Mouse (Mus musculus): ENCODE measurements around the gene Usp10.

Gene Usp10

GRCm38 (mm10) chr8:119909944-119910546 is at the start of gene Usp10:
Usp10 (plus strand) TSS chr8:119910360.
- DNase-seq (ENCODE audit: low read depth, low spot score), result peak; percentile 67

GRCm38 (mm10) chr8:119861706-119862389 is 48.3 kb upstream of the Usp10 start, which contains the start of gene Klhl36:
Klhl36 (plus strand) TSS chr8:119862266.
- DNase-seq (ENCODE audit: low read depth, low spot score), result peak; percentile 97

- DNase-seq (ENCODE audit: low read depth, low spot score), result no peak
Measured at GRCm38 (mm10) chr8:119862390-119862734, 47.8 kb upstream of the Usp10 start.

GRCm38 (mm10) chr8:119862749-119863148 is 47.4 kb upstream of the Usp10 start:
- DNase-seq (ENCODE audit: low read depth, low spot score), result no peak

GRCm38 (mm10) chr8:119869616-119870015 is 40.5 kb upstream of the Usp10 start:
- peak; percentile 92 for DNase-seq (ENCODE audit: low read depth, low spot score)

GRCm38 (mm10) chr8:119873181-119873580 is 37.0 kb upstream of the Usp10 start:
- DNase-seq (ENCODE audit: low read depth, low spot score), result no peak

GRCm38 (mm10) chr8:119881301-119881700 is 28.9 kb upstream of the Usp10 start:
- DNase-seq (ENCODE audit: low read depth, low spot score), result no peak

GRCm38 (mm10) chr8:119881917-119882316 is 28.2 kb upstream of the Usp10 start:
- no peak for DNase-seq (ENCODE audit: low read depth, low spot score)

- no peak for DNase-seq (ENCODE audit: low read depth, low spot score)
Measured at GRCm38 (mm10) chr8:119883281-119883680, 26.9 kb upstream of the Usp10 start.

- no peak for DNase-seq (ENCODE audit: low read depth, low spot score)
Measured at GRCm38 (mm10) chr8:119885612-119886011, 24.5 kb upstream of the Usp10 start.

- DNase-seq (ENCODE audit: low read depth, low spot score), result peak; percentile 74
Measured at GRCm38 (mm10) chr8:119887130-119887529, 23.0 kb upstream of the Usp10 start.

- no peak for DNase-seq (ENCODE audit: low read depth, low spot score)
Measured at GRCm38 (mm10) chr8:119888012-119888411, 22.1 kb upstream of the Usp10 start.

GRCm38 (mm10) chr8:119897069-119897468 is 13.1 kb upstream of the Usp10 start:
- no peak for DNase-seq (ENCODE audit: low read depth, low spot score)

- DNase-seq (ENCODE audit: low read depth, low spot score), result no peak
Measured at GRCm38 (mm10) chr8:119897933-119898332, 12.2 kb upstream of the Usp10 start.

GRCm38 (mm10) chr8:119901349-119901748 is 8.8 kb upstream of the Usp10 start:
- no peak for DNase-seq (ENCODE audit: low read depth, low spot score)

GRCm38 (mm10) chr8:119901952-119902351 is 8.2 kb upstream of the Usp10 start:
- no peak for DNase-seq (ENCODE audit: low read depth, low spot score)

- DNase-seq (ENCODE audit: low read depth, low spot score), result peak; percentile 49
Measured at GRCm38 (mm10) chr8:119904323-119904911, 5.7 kb upstream of the Usp10 start.

GRCm38 (mm10) chr8:119910547-119911257 is 542 bp downstream of the Usp10 start, which contains the start of gene Gm20388:
Gm20388 (plus strand) TSS chr8:119910841.
- DNase-seq (ENCODE audit: low read depth, low spot score), result peak; percentile 95

- peak; percentile 49 for DNase-seq (ENCODE audit: low read depth, low spot score)
Measured at GRCm38 (mm10) chr8:119911258-119911962, 1.2 kb downstream of the Usp10 start.

- peak; percentile 60 for DNase-seq (ENCODE audit: low read depth, low spot score)
Measured at GRCm38 (mm10) chr8:119912643-119913042, 2.5 kb downstream of the Usp10 start.

- DNase-seq (ENCODE audit: low read depth, low spot score), result no peak
Measured at GRCm38 (mm10) chr8:119913181-119913580, 3.0 kb downstream of the Usp10 start.

- no peak for DNase-seq (ENCODE audit: low read depth, low spot score)
Measured at GRCm38 (mm10) chr8:119914161-119914560, 4.0 kb downstream of the Usp10 start.

All from ES-CJ7 (cell line).